8 mouse cellular contexts compared by ENCODE assay signal in genomic region chr9:42896421-42897210, GRCm38 (mm10). TPM values are rescaled to one million over a fixed set of nuclear protein-coding genes. Genes with fewer than 3 reads are reported as not detected.
DNase-seq lines count a peak whose midpoint lies in the region; ATAC-seq and TF ChIP-seq lines count a peak whose summit lies in the region.

No protein-coding gene starts in this region.

- no peak for TF ChIP-seq POLR2A in cerebellum, adult 2 months (IDR thresholded peaks at IDR 0.05; ENCODE audit: borderline replicate concordance, insufficient read depth, low read length)
- TF ChIP-seq POLR2A in cortical plate, adult 2 months (IDR thresholded peaks at IDR 0.05; ENCODE audit: extremely low read depth, insufficient read depth, low read length), result no peak

- TF ChIP-seq CTCF in cerebellum, adult 2 months (IDR thresholded peaks at IDR 0.05; ENCODE audit: borderline replicate concordance, insufficient read depth, low read depth, low read length), result no peak
- TF ChIP-seq CTCF in cortical plate, adult 2 months (IDR thresholded peaks at IDR 0.05; ENCODE audit: extremely low read depth, insufficient read depth, low read length), result no peak

- ATAC-seq in hindbrain, embryonic 14.5 days (ENCODE audit: low FRiP score), result 0 out of 2 replicates have a peak, but pooled peaks have one; percentile 36
- ATAC-seq in midbrain, embryonic 13.5 days, result peak; percentile 25; the same call in 1 of the 2 replicates

- H3K36me3 ChIP-seq in hindbrain, embryonic 14.5 days (replicated peaks; ENCODE audit: control insufficient read depth, insufficient read depth), result no peaks in the 10 kb centered on the region
- H3K36me3 ChIP-seq in midbrain, embryonic 13.5 days, result no peaks in the 10 kb centered on the region

- H3K9me3 ChIP-seq in hindbrain, embryonic 14.5 days (ENCODE audit: control insufficient read depth, low read length), result no peaks in the 10 kb centered on the region
- H3K9me3 ChIP-seq in midbrain, embryonic 13.5 days, result no peaks in the 10 kb centered on the region

- DNase-seq in cerebellum, adult 2 months, result no peak
- DNase-seq in cerebellum, postnatal 36 days, result no peak
- DNase-seq in hindbrain, embryonic 14.5 days (ENCODE audit: low spot score), result no peak
- no peak for DNase-seq in thymus, postnatal 14 days
- no peak for DNase-seq in spleen, adult 18-20 months
- DNase-seq in left cerebral cortex, postnatal 4 days, result no peak

- no peak overlapping the region for H3K27ac ChIP-seq in cerebellum, adult 2 months (ENCODE audit: insufficient read depth, low read length)
- no peak overlapping the region; the same call in 1 of the 2 replicates for H3K27ac ChIP-seq in cortical plate, adult 2 months (ENCODE audit: insufficient read depth, low read length)
- peak overlapping the region; percentile 55 for H3K27ac ChIP-seq in hindbrain, embryonic 14.5 days
- peak overlapping the region; percentile 71 for H3K27ac ChIP-seq in midbrain, embryonic 13.5 days

- no peaks in the 10 kb centered on the region for H3K27me3 ChIP-seq in cerebellum, adult 2 months (ENCODE audit: control insufficient read depth, insufficient read depth, low read length)
- H3K27me3 ChIP-seq in hindbrain, embryonic 14.5 days (ENCODE audit: control insufficient read depth, insufficient read depth, low read length), result no peaks in the 10 kb centered on the region
- peaks cover 28% of the 10 kb centered on the region for H3K27me3 ChIP-seq in midbrain, embryonic 13.5 days

- no peaks in the 10 kb centered on the region; the same call in 1 of the 2 replicates for H3K4me1 ChIP-seq in cerebellum, adult 2 months (ENCODE audit: control insufficient read depth, insufficient read depth, low read length)
- H3K4me1 ChIP-seq in cortical plate, adult 2 months (ENCODE audit: control insufficient read depth, insufficient read depth, low read length), result peaks cover 2% of the 10 kb centered on the region
- peaks cover 30% of the 10 kb centered on the region for H3K4me1 ChIP-seq in hindbrain, embryonic 14.5 days (replicated peaks; ENCODE audit: control insufficient read depth, insufficient read depth, low read length)
- peaks cover 37% of the 10 kb centered on the region for H3K4me1 ChIP-seq in midbrain, embryonic 13.5 days (replicated peaks)

- WGBS in cerebellum, adult 2 months, result 52% methylated on average over 16 of the region's 16 CpGs
- 7% methylated on average over 16 of the region's 16 CpGs for WGBS in hindbrain, embryonic 14.5 days
- 5% methylated on average over 16 of the region's 16 CpGs for WGBS in midbrain, embryonic 13.5 days

- H3K9ac ChIP-seq in hindbrain, embryonic 14.5 days, result peak overlapping the region; percentile 55; the same call in 1 of the 2 replicates
- H3K9ac ChIP-seq in midbrain, embryonic 13.5 days (replicated peaks), result peak overlapping the region; percentile 73; the same call in 1 of the 2 replicates

- peak overlapping the region; percentile 89 for H3K4me2 ChIP-seq in hindbrain, embryonic 14.5 days (replicated peaks)
- H3K4me2 ChIP-seq in midbrain, embryonic 13.5 days (replicated peaks), result peak overlapping the region; percentile 92

- peak overlapping the region; percentile 57 for H3K4me3 ChIP-seq in cerebellum, adult 2 months (replicated peaks; ENCODE audit: insufficient read depth, low read depth, low read length)
- peak overlapping the region; percentile 80 for H3K4me3 ChIP-seq in cortical plate, adult 2 months (ENCODE audit: insufficient read depth, low read length)
- peak overlapping the region; percentile 37 for H3K4me3 ChIP-seq in hindbrain, embryonic 14.5 days (replicated peaks; ENCODE audit: low read length)
- H3K4me3 ChIP-seq in midbrain, embryonic 13.5 days (replicated peaks), result peak overlapping the region; percentile 51

- intact Hi-C loops in left cerebral cortex, postnatal 4 days (cut with DNase I), result no loop called here

RNA-seq across cellular contexts. Expression of gene Grik4, which starts 47.7 kb away (rescaled TPM):
- polyA plus RNA-seq in cerebellum, adult 2 months (2012; rRNA removed), result 8.4 and 10.5 TPM in 2 replicates
- 10.9 and 13.4 TPM in 2 replicates for polyA plus RNA-seq in cortical plate, adult 2 months (2012; rRNA removed)
- 5.1 and 5.8 TPM in 2 replicates for polyA plus RNA-seq in hindbrain, embryonic 14.5 days (2014; fragmentation: Nextera tagmentation; extraction: Ambion mirVana)
- 6.2 and 6.8 TPM in 2 replicates for polyA plus RNA-seq in midbrain, embryonic 13.5 days (2015; fragmentation: Nextera tagmentation; extraction: Ambion mirVana)
- total RNA-seq in left cerebral cortex, postnatal 4 days (2021), result 10 to 100 TPM; 13.4 to 16.8 TPM

Comparison
In these comparisons a context has a peak if more than half of its experiments do, and no peak if none do; other contexts are left out.
1. H3K27ac ChIP-seq: peak in hindbrain, embryonic 14.5 days (single experiment) and midbrain, embryonic 13.5 days (single experiment); none in cerebellum, adult 2 months (single experiment) and cortical plate, adult 2 months (single experiment).
2. Peak in every context shown above with its lines, with median percentiles within 50 percentile points of each other: H3K4me3 ChIP-seq.